Mouse (Mus musculus) CD4-positive, CD25-positive, alpha-beta regulatory T cell, adult 9 weeks (primary cell): ENCODE data around the gene Sgsm2. TPM values are rescaled to one million over a fixed set of nuclear protein-coding genes. Genes with fewer than 3 reads are reported as not detected.

ENCODE experiments used
- polyA plus RNA-seq: library from polyadenylated mRNA; unstranded; fragments of 100-300 nt; shearing (Covaris generic); gene quantifications from one replicate; pipeline ENCODE4 v1.2.1, GENCODE M21; 2017

The Sgsm2 gene
- 1.6 TPM for polyA plus RNA-seq

GRCm38 (mm10) chr11:74896901-74897677, at the start of gene Sgsm2:
Gene Sgsm2 (minus strand): TSS chr11:74897060.

GRCm38 (mm10) chr11:74925577-74926387, 28.9 kb upstream of the Sgsm2 start, which contains the start of the genes Smg6 and Srr:
Gene Smg6 (plus strand): TSS chr11:74925823.
Gene Srr (minus strand): TSS chr11:74925948.

GRCm38 (mm10) chr11:74897678-74898516, 1.0 kb upstream of the Sgsm2 start, which contains the start of gene Tsr1:
Gene Tsr1 (plus strand): TSS chr11:74898071.

GRCm38 (mm10) chr11:74830256-74831161, 66.4 kb downstream of the Sgsm2 start, which contains the start of gene Mnt:
Gene Mnt (plus strand): TSS chr11:74830920.

Other genes starting within 250 kb of the Sgsm2 start
- gene Cluh, start 247.6 kb downstream of the Sgsm2 start, polyA plus RNA-seq: 6.4 TPM
- gene Pafah1b1, start 172.4 kb downstream of the Sgsm2 start, polyA plus RNA-seq: 67.1 TPM
- 47.8 TPM for gene Mettl16, start 126.2 kb downstream of the Sgsm2 start, polyA plus RNA-seq
- gene Mnt, start 66.1 kb downstream of the Sgsm2 start, polyA plus RNA-seq: 5.0 TPM
- gene Tsr1, start 1.0 kb upstream of the Sgsm2 start, polyA plus RNA-seq: 71.3 TPM
- gene Smg6, start 28.8 kb upstream of the Sgsm2 start, polyA plus RNA-seq: 38.2 TPM
- 8.3 TPM for gene Srr, start 28.9 kb upstream of the Sgsm2 start, polyA plus RNA-seq